In the genomic region with DNA sequence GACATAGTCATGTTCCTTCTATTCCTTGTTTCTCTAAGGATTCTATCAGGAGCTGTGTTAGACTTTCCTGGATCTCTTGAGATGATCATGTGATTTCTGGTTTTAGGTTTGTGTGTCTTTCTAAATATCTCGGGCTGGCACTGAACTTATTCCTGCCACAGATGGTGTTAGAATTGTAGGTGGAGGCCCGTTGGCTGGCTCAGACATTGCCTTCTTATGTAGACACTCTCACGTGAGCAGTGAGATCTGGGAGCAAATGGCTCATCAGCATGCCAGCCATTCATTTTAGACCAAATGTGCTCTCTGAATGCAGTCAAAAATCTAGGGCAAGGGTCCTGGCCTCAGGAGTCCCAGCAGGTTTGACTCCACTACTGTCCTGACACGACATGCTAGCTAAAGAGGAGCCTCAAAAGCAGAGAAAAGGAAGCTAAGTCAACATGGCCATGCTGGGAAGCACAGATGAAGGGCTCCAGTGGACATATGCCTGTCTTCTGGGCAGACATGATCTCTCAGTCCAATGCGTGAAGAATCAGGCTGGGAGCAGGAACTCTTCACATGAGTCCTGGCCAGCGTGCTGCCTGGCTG, we compare ENCODE assay signal across 23 mouse cellular contexts.
DNase-seq lines count a peak whose midpoint lies in the region; ATAC-seq and TF ChIP-seq lines count a peak whose summit lies in the region.
"Had no signal": no experiment of that assay in that cellular context is flagged by ENCODE, and none has a peak within 500 bp of the region (broad histone marks: within the 10 kb centered on the region; RNA-seq: fewer than 3 reads in every experiment).

No protein-coding gene starts in this region.

- ATAC-seq in megakaryocyte-erythroid progenitor cell, adult 5-6 weeks (replicated peaks; ENCODE audit: low FRiP score, low TSS enrichment, poor library complexity, severe bottlenecking), result no peak
- ATAC-seq: forebrain, embryonic 14.5 days; intestine, embryonic 15.5 days; midbrain, embryonic 15.5 days had no signal

- H3K4me3 ChIP-seq in cerebellum, adult 2 months (replicated peaks; ENCODE audit: insufficient read depth, low read depth, low read length), result no peak overlapping the region
- H3K4me3 ChIP-seq: gastrocnemius, adult 2 months; hindbrain, embryonic 15.5 days; intestine, embryonic 15.5 days; megakaryocyte, embryonic 14.5 days; midbrain, embryonic 15.5 days; myocyte had no signal

- TF ChIP-seq POLR2A in cerebellum, adult 2 months (IDR thresholded peaks at IDR 0.05; ENCODE audit: borderline replicate concordance, insufficient read depth, low read length), result no peak

- 18% methylated on average over 6 of the region's 6 CpGs for WGBS in cerebellum, adult 2 months

- no peak for TF ChIP-seq CTCF in cerebellum, adult 2 months (IDR thresholded peaks at IDR 0.05; ENCODE audit: borderline replicate concordance, insufficient read depth, low read depth, low read length)

- no peak for DNase-seq in cerebellum, adult 2 months
- DNase-seq in cerebellum, adult 8-10 months, result no peak
- peak; percentile 73 for DNase-seq in right cerebral cortex, adult 18-20 months
- no peak for DNase-seq in right cerebral cortex, postnatal 4 days
- DNase-seq in left cerebral cortex, postnatal 25 days (ENCODE audit: low spot score in 2 of 2), result peak; percentile 47 to 95
- peak; percentile 88 for DNase-seq in telencephalon, adult 2 months (ENCODE audit: low read depth, low spot score)
- no peak for DNase-seq in gastrocnemius, postnatal 4 days (ENCODE audit: low spot score in 2 of 2)
- DNase-seq: adrenal gland, adult 2 months; cerebellum, postnatal 25 days; gastrocnemius, adult 2 months; heart, adult 11 months; heart, postnatal 36 days; kidney, adult 9 months; kidney, postnatal 25 days; lung, adult 2 months had no signal

- peak overlapping the region; percentile 28; the same call in 1 of the 2 replicates for H3K27ac ChIP-seq in cerebellum, adult 2 months (ENCODE audit: insufficient read depth, low read length)
- H3K27ac ChIP-seq: gastrocnemius, adult 2 months; hindbrain, embryonic 15.5 days; intestine, embryonic 15.5 days; midbrain, embryonic 15.5 days; stomach, postnatal 0 days had no signal

- H3K4me1 ChIP-seq in cerebellum, adult 2 months (ENCODE audit: control insufficient read depth, insufficient read depth, low read length), result peaks cover 5% of the 10 kb centered on the region
- H3K4me1 ChIP-seq: hindbrain, embryonic 15.5 days; intestine, embryonic 15.5 days; megakaryocyte, embryonic 14.5 days; midbrain, embryonic 15.5 days had no signal

- intact Hi-C loops in left cerebral cortex, postnatal 25 days (cut with DNase I), result no loop called here

- H3K27me3 ChIP-seq in cerebellum, adult 2 months (ENCODE audit: control insufficient read depth, insufficient read depth, low read length), result no peaks in the 10 kb centered on the region
- H3K27me3 ChIP-seq: hindbrain, embryonic 15.5 days; intestine, embryonic 15.5 days; midbrain, embryonic 15.5 days had no signal

Comparison
In these comparisons a context has a peak if more than half of its experiments do, and no peak if none do; other contexts are left out.
1. DNase-seq: peak in right cerebral cortex, adult 18-20 months (single experiment), left cerebral cortex, postnatal 25 days (2 of 2) and telencephalon, adult 2 months (single experiment); none in cerebellum, adult 2 months (0 of 2), cerebellum, adult 8-10 months (single experiment), right cerebral cortex, postnatal 4 days (single experiment) and gastrocnemius, postnatal 4 days (0 of 2).